Mouse (Mus musculus): Measurements from ENCODE around the gene Hecw1.
"Not testable (repeated sequence)": the region's sequence is repeated elsewhere in the genome, so short reads cannot be mapped to it uniquely, and the experiment has no call there.

Hecw1 gene

GRCm38 (mm10) chr13:14374470-14374869, 148.6 kb downstream of the Hecw1 start:
- no peak for DNase-seq (ENCODE audit: low spot score in 2 of 2)

- DNase-seq (ENCODE audit: low spot score in 2 of 2), result no peak
These were observed 157.5 kb downstream of the Hecw1 start for GRCm38 (mm10) chr13:14365546-14365945.

- no peak for DNase-seq (ENCODE audit: low spot score in 2 of 2)
These were observed 195.8 kb downstream of the Hecw1 start for GRCm38 (mm10) chr13:14327252-14327651.

GRCm38 (mm10) chr13:14306617-14307016, 216.4 kb downstream of the Hecw1 start:
- no peak for DNase-seq (ENCODE audit: low spot score in 2 of 2)

GRCm38 (mm10) chr13:14304103-14304502, 218.9 kb downstream of the Hecw1 start:
- no peak for DNase-seq (ENCODE audit: low spot score in 2 of 2)

GRCm38 (mm10) chr13:14302921-14303320, 220.1 kb downstream of the Hecw1 start:
- DNase-seq (ENCODE audit: low spot score in 2 of 2), result no peak

GRCm38 (mm10) chr13:14290016-14290415, 233.0 kb downstream of the Hecw1 start:
- DNase-seq (ENCODE audit: low spot score in 2 of 2), result no peak

- DNase-seq (ENCODE audit: low spot score in 2 of 2), result peak; percentile 19 to 28
These were observed 251.6 kb downstream of the Hecw1 start for GRCm38 (mm10) chr13:14271476-14271875.

- not testable (repeated sequence) for DNase-seq (ENCODE audit: low spot score in 2 of 2)
These were observed 262.1 kb downstream of the Hecw1 start for GRCm38 (mm10) chr13:14260939-14261338.

GRCm38 (mm10) chr13:14245946-14246345, 277.1 kb downstream of the Hecw1 start:
- no peak for DNase-seq (ENCODE audit: low spot score in 2 of 2)

- DNase-seq (ENCODE audit: low spot score in 2 of 2), result no peak
These were observed 343.4 kb downstream of the Hecw1 start for GRCm38 (mm10) chr13:14179669-14180068.

GRCm38 (mm10) chr13:14177989-14178388, 345.0 kb downstream of the Hecw1 start:
- DNase-seq (ENCODE audit: low spot score in 2 of 2), result no peak

Measured in left cerebral cortex, adult 9 months (tissue).